Mouse (Mus musculus) erythroblast, embryonic 14.5 days (primary cell): Measurements from ENCODE around the gene Actl10.

ENCODE experiments used
- GATA1 ChIP-seq: IDR thresholded peaks from 2 replicates; pipeline ENCODE4 v1.6.1; 2012; ENCODE audit warnings: low read length, inconsistent platforms, mixed read lengths
- TAL1 ChIP-seq: IDR thresholded peaks from 3 replicates; pipeline ENCODE4 v1.6.1; 2012; ENCODE audit warnings: low read length, inconsistent platforms, mixed read lengths

- TF ChIP-seq TAL1 (no peak), GATA1 (no peak)
Measured at GRCm38 (mm10) chr2:154581421-154581820, 29.8 kb downstream of the Actl10 start.
